Mouse (Mus musculus): ENCODE results near the gene Yipf4.

DNA sequence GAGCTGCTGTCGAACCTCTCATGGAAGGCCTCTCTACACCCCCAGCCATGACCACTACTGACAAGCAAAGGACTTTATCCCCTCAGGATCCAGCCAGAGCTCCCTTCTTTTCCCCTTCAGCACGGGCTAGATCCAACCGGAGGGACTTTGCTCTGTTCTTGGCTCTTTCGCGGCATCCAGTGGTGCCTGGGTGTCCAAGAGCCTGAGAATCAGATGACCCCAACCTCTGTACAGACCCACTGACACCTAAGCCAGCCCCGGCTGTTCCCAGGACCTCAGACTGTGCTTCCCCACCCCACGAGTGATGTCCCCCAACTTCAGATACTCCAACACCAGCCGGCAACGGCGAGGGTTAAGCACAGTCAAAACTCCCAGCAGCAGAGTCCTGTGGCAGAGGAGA, 39.5 kb upstream of the Yipf4 start:
- no peak for TF ChIP-seq CTCF (IDR thresholded peaks at IDR 0.05)
- no peak for TF ChIP-seq EP300 (IDR thresholded peaks at IDR 0.05)
